Mouse (Mus musculus): Measurements from ENCODE around the gene Jmjd6. TPM values are rescaled to one million over a fixed set of nuclear protein-coding genes. Genes with fewer than 3 reads are reported as not detected.

Gene Jmjd6
- total and polyA plus RNA-seq, 3 experiments = 106 to 116 (median 109) TPM

- dilution Hi-C loops (cut with MboI; ENCODE audit: extremely low pct_ligation_motif_present, extremely low pct_unique_long_range_greater_than_20kb, low sequenced_read_pairs) (no loop called here), in situ Hi-C loops (cut with MboI; ENCODE audit: low pct_ligation_motif_present, low pct_unique_long_range_greater_than_20kb, low sequenced_read_pairs) (no loop called here)
- TF ChIP-seq CHD1 (IDR thresholded peaks at IDR 0.05; ENCODE audit: low read depth, low read length) (no peak), CTCF (conservative IDR thresholded peaks at IDR 0.05 in 1 of 2, IDR thresholded peaks at IDR 0.05 in 1 of 2; ENCODE audit: low read depth in 2 of 2, low read length in 2 of 2) (no peak), HCFC1 (IDR thresholded peaks at IDR 0.05; ENCODE audit: low read depth, low read length) (no peak), POLR2A (IDR thresholded peaks at IDR 0.05; ENCODE audit: low read depth, low read length) (no peak), PAX5 (IDR thresholded peaks at IDR 0.05; ENCODE audit: low read length) (no peak), MXI1 (IDR thresholded peaks at IDR 0.05; ENCODE audit: low read depth, low read length) (no peak), CHD2 (IDR thresholded peaks at IDR 0.05; ENCODE audit: low read length) (no peak), ZKSCAN1 (IDR thresholded peaks at IDR 0.05; ENCODE audit: borderline replicate concordance, low read depth, low read length) (no peak), TCF12 (IDR thresholded peaks at IDR 0.05; ENCODE audit: low read depth, low read length) (no peak)
- DNase-seq (ENCODE audit: extremely low read depth) = no peak
- Histone ChIP-seq H3K9me3 (replicated peaks; ENCODE audit: low read length) (no peaks in the 10 kb centered on the region), H3K27me3 (replicated peaks) (no peaks in the 10 kb centered on the region), H3K4me2 (ENCODE audit: insufficient read depth, low read depth, poor library complexity, severe bottlenecking) (no peak overlapping the region), H3K4me1 (ENCODE audit: control insufficient read depth in 1 of 2, insufficient read depth in 2 of 2) (peaks cover 9 to 50% of the 10 kb centered on the region in 2 experiments), H3K36me3 (replicated peaks in 1 of 2; ENCODE audit: control insufficient read depth in 1 of 2, insufficient read depth in 1 of 2, low read length in 1 of 2) (peaks cover 36 to 57% of the 10 kb centered on the region in 2 experiments), H3K79me2 (replicated peaks; ENCODE audit: control insufficient read depth, extremely low read depth, insufficient read depth, poor library complexity, severe bottlenecking) (no peaks in the 10 kb centered on the region), H3K4me3 (replicated peaks in 1 of 3; ENCODE audit: low read depth in 2 of 3, low read length in 2 of 3, poor library complexity in 1 of 3) (no peak overlapping the region), H3K27ac (ENCODE audit: insufficient read depth, low read depth) (no peak overlapping the region), H3K9ac (ENCODE audit: insufficient read depth, low read depth) (no peak overlapping the region)
Measured at GRCm38 (mm10) chr11:116871538-116871937, 28.3 kb upstream of the Jmjd6 start.

DNA sequence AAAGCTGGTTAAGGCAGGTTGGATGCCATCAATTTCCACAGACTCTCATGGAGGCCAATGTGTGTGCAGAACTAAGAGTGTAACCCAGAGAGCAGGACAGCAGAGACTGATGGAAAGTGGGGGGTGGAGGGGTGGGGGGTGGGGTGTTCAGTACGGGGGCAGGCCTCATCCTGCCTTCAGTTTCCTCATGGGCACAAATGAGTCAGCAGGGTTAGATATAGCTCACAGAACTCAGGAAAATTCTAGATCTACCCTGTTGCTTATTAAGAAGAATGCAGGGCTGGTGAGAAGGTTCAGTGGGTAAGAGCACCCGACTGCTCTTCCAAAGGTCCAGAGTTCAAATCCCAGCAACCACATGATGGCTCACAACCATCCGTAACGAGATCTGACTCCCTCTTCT is 26.4 kb upstream of the Jmjd6 start:
- Histone ChIP-seq H3K27me3 (replicated peaks) (no peaks in the 10 kb centered on the region), H3K4me2 (ENCODE audit: insufficient read depth, low read depth, poor library complexity, severe bottlenecking) (no peak overlapping the region), H3K4me1 (ENCODE audit: control insufficient read depth in 1 of 2, insufficient read depth in 2 of 2) (peaks cover 16 to 66% of the 10 kb centered on the region in 2 experiments), H3K27ac (ENCODE audit: insufficient read depth, low read depth) (no peak overlapping the region; the same call in 1 of the 2 replicates), H3K9me3 (replicated peaks; ENCODE audit: low read length) (no peaks in the 10 kb centered on the region), H3K4me3 (replicated peaks in 1 of 3; ENCODE audit: low read depth in 2 of 3, low read length in 2 of 3, poor library complexity in 1 of 3) (no peak overlapping the region), H3K79me2 (replicated peaks; ENCODE audit: control insufficient read depth, extremely low read depth, insufficient read depth, poor library complexity, severe bottlenecking) (no peaks in the 10 kb centered on the region), H3K36me3 (replicated peaks in 1 of 2; ENCODE audit: control insufficient read depth in 1 of 2, insufficient read depth in 1 of 2, low read length in 1 of 2) (peaks cover 47 to 64% of the 10 kb centered on the region in 2 experiments), H3K9ac (ENCODE audit: insufficient read depth, low read depth) (no peak overlapping the region)
- in situ Hi-C loops (cut with MboI; ENCODE audit: low pct_ligation_motif_present, low pct_unique_long_range_greater_than_20kb, low sequenced_read_pairs) (no loop called here), dilution Hi-C loops (cut with MboI; ENCODE audit: extremely low pct_ligation_motif_present, extremely low pct_unique_long_range_greater_than_20kb, low sequenced_read_pairs) (no loop called here)
- TF ChIP-seq ZMIZ1 (IDR thresholded peaks at IDR 0.05; ENCODE audit: low read depth, low read length) (no peak), BHLHE40 (IDR thresholded peaks at IDR 0.05; ENCODE audit: low read depth, low read length) (peak; percentile 25; the same call in 1 of the 2 replicates), EP300 (IDR thresholded peaks at IDR 0.05; ENCODE audit: low read length) (peak; percentile 43), TBP (conservative IDR thresholded peaks at IDR 0.05; ENCODE audit: low read depth, low read length) (no peak), JUND (conservative IDR thresholded peaks at IDR 0.05; ENCODE audit: low read depth, low read length) (0 out of 2 replicates have a peak, but pooled peaks have one; percentile 38), JUN (IDR thresholded peaks at IDR 0.05; ENCODE audit: insufficient read depth, low read depth, low read length) (peak; percentile 57), IRF4 (IDR thresholded peaks at IDR 0.05; ENCODE audit: low read depth, low read length) (peak; percentile 50; the same call in 1 of the 2 replicates), ZC3H11A (IDR thresholded peaks at IDR 0.05; ENCODE audit: low read depth, low read length) (no peak), MEF2A (IDR thresholded peaks at IDR 0.05; ENCODE audit: borderline replicate concordance, low read depth, low read length) (peak; percentile 79), MXI1 (IDR thresholded peaks at IDR 0.05; ENCODE audit: low read depth, low read length) (no peak), TCF12 (IDR thresholded peaks at IDR 0.05; ENCODE audit: low read depth, low read length) (0 out of 2 replicates have a peak, but pooled peaks have one; percentile 29), MAZ (IDR thresholded peaks at IDR 0.05; ENCODE audit: low read depth, low read length) (0 out of 2 replicates have a peak, but pooled peaks have one; percentile 32), CHD2 (IDR thresholded peaks at IDR 0.05; ENCODE audit: low read length) (peak; percentile 53; the same call in 1 of the 2 replicates)
- peak; percentile 50 for DNase-seq (ENCODE audit: extremely low read depth)

Measured in CH12.LX (cell line).